Mouse (Mus musculus) liver, postnatal 0 days (tissue): ENCODE measurements around the gene Shroom1.

Experiments
- CTCF ChIP-seq: sonication (generic); IDR thresholded peaks from 2 replicates; pipeline ENCODE4 v1.5.1; 2016; ENCODE audit warnings: antibody characterized with exemption, low read depth
- EP300 ChIP-seq: IDR thresholded peaks from 2 replicates; pipeline ENCODE4 v1.6.1; 2016; ENCODE audit warnings: antibody characterized with exemption, low read depth, mild to moderate bottlenecking

DNA sequence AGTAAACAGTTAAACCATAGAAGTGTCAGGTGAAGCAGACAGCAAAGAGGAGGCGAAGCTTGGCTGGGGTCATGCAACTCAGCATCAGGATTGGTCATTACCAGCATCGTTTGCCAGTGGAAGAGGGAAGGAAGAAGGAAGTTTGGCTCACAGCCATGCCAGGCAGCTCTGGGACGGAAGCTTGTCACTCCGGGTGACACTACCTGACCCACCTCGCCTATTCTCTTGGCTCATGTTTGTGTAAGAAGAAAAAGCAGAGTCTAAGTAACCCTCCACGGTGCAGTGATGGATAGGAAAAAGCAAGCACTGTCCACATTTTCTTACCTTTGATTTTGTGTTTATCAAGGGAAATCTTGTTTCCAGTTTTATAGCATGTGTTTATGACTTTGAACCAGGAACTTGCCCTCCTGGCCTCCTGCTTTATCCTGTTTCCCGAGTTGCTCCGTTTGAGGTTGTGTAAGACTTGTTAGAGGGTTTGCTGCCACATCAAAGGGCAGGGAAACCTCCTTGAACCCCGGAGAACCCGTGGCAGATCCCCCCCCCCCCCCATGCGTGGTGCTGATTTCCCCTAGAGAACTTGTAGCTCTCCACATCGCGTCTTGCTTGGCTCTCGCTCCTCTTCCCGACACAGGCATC, 6.8 kb upstream of the Shroom1 start:
- TF ChIP-seq CTCF = no peak
- no peak for TF ChIP-seq EP300
